Mouse (Mus musculus) urinary bladder, postnatal 0 days (tissue): ENCODE measurements around the gene Olfr1155. TPM values are rescaled to one million over a fixed set of nuclear protein-coding genes. Genes with fewer than 3 reads are reported as not detected.

Experiments
- polyA plus RNA-seq: library from polyadenylated mRNA; unstranded; fragments of >200 nt; fragmentation: Nextera tagmentation; extraction: Ambion mirVana; gene quantifications from 2 replicates; pipeline ENCODE4 v1.2.1, GENCODE M21; 2015

Olfr1155 gene
- not detected in 2 replicates for polyA plus RNA-seq

GRCm38 (mm10) chr2:87945037-87945436, at the start of gene Olfr1155:
Olfr1155 (minus strand) TSS chr2:87945137.

DNA sequence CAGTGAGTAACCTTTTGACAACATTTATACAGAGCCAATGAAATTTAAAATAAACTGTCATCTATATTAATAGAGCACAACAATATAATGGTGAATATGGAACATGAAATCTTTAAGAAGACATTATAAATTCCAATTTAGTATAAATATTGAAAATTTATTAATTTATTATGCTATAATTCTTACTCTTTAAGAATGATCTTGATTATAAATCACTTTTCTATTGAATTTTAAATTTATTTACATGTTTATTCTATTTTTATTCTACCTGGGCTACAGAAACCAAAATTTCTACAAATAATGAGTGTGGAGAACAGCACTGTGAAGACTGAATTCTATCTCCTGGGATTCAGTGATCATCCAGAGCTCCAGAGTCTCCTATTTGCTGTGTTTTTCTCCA, 44.9 kb upstream of the Olfr1155 start, which contains the start of gene Olfr1158:
Gene Olfr1158, plus strand, starts transcription at position 301 of the 400 bp plus-strand sequence.

GRCm38 (mm10) chr2:87974563-87974962, 29.6 kb upstream of the Olfr1155 start, which contains the start of gene Olfr74:
Olfr74 (minus strand) TSS chr2:87974663.

DNA sequence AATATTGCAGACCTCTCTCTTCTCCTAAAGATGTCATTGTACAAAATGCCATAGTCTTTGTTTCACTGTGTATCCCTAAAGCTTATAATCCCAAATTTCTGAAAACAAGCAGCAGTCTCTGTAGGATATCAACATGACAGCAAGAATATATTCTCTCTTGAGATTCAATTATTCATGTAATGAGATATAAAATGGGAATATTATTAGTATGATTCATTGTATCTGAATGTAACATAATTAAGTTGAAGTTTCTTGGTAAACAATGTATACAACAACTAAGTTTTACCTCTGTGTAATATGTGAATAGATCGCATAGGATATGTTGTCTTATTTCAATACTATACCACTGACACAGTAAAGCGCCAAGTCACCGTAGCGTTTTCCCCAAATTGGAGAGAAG, 23.3 kb upstream of the Olfr1155 start, which contains the start of gene Olfr1157:
Gene Olfr1157, minus strand, starts transcription at position 101 of the 400 bp plus-strand sequence.

GRCm38 (mm10) chr2:87953000-87953399, 8.1 kb upstream of the Olfr1155 start, which contains the start of gene Olfr1156:
Olfr1156 (minus strand) TSS chr2:87953100.

GRCm38 (mm10) chr2:87905066-87905465, 39.9 kb downstream of the Olfr1155 start, which contains the start of gene Olfr1154:
Olfr1154 (minus strand) TSS chr2:87905166.

GRCm38 (mm10) chr2:87894662-87895061, 50.3 kb downstream of the Olfr1155 start, which contains the start of gene Olfr1153:
Olfr1153 (plus strand) TSS chr2:87894962.

Other genes starting within 250 kb of the Olfr1155 start
- not detected in 2 replicates for gene Olfr1137, start 232.0 kb downstream of the Olfr1155 start, polyA plus RNA-seq
- not detected in 2 replicates for gene Olfr1138, start 205.2 kb downstream of the Olfr1155 start, polyA plus RNA-seq
- not detected in 2 replicates for gene Olfr1140, start 201.4 kb downstream of the Olfr1155 start, polyA plus RNA-seq
- gene Olfr1141, start 191.1 kb downstream of the Olfr1155 start, polyA plus RNA-seq: not detected in 2 replicates
- not detected in 2 replicates for gene Olfr152, start 165.7 kb downstream of the Olfr1155 start, polyA plus RNA-seq
- not detected in 2 replicates for gene Olfr1143, start 144.5 kb downstream of the Olfr1155 start, polyA plus RNA-seq
- not detected in 2 replicates for gene Olfr1145, start 135.3 kb downstream of the Olfr1155 start, polyA plus RNA-seq
- gene Olfr1148, start 114.6 kb downstream of the Olfr1155 start, polyA plus RNA-seq: not detected in 2 replicates
- gene Olfr1150-ps1, start 101.1 kb downstream of the Olfr1155 start, polyA plus RNA-seq: not detected in 2 replicates
- not detected in 2 replicates for gene Olfr1151, start 89.3 kb downstream of the Olfr1155 start, polyA plus RNA-seq
- not detected in 2 replicates for gene Olfr1152, start 78.6 kb downstream of the Olfr1155 start, polyA plus RNA-seq
- gene Olfr1153, start 50.2 kb downstream of the Olfr1155 start, polyA plus RNA-seq: not detected in 2 replicates
- not detected in 2 replicates for gene Olfr1154, start 40.0 kb downstream of the Olfr1155 start, polyA plus RNA-seq
- not detected in 2 replicates for gene Olfr1156, start 8.0 kb upstream of the Olfr1155 start, polyA plus RNA-seq
- not detected in 2 replicates for gene Olfr1157, start 23.2 kb upstream of the Olfr1155 start, polyA plus RNA-seq
- not detected in 2 replicates for gene Olfr74, start 29.5 kb upstream of the Olfr1155 start, polyA plus RNA-seq
- not detected in 2 replicates for gene Olfr1158, start 45.0 kb upstream of the Olfr1155 start, polyA plus RNA-seq
- not detected in 2 replicates for gene Olfr1160, start 63.1 kb upstream of the Olfr1155 start, polyA plus RNA-seq
- gene Olfr1161, start 77.6 kb upstream of the Olfr1155 start, polyA plus RNA-seq: not detected in 2 replicates
- 0.05 TPM in 1 of 2 replicates, not detected in the other for gene Olfr73, start 92.6 kb upstream of the Olfr1155 start, polyA plus RNA-seq
- not detected in 2 replicates for gene Olfr1162, start 106.0 kb upstream of the Olfr1155 start, polyA plus RNA-seq
- gene Olfr1163, start 126.7 kb upstream of the Olfr1155 start, polyA plus RNA-seq: not detected in 2 replicates
- gene Olfr1164, start 148.8 kb upstream of the Olfr1155 start, polyA plus RNA-seq: not detected in 2 replicates
- gene Olfr1166, start 183.1 kb upstream of the Olfr1155 start, polyA plus RNA-seq: not detected in 2 replicates
- gene Olfr1167, start 210.1 kb upstream of the Olfr1155 start, polyA plus RNA-seq: not detected in 2 replicates
- not detected in 2 replicates for gene Olfr1168, start 236.7 kb upstream of the Olfr1155 start, polyA plus RNA-seq